Mouse (Mus musculus) liver, adult 2 months (tissue): ENCODE results near the gene Ndufb10. TPM values are rescaled to one million over a fixed set of nuclear protein-coding genes. Genes with fewer than 3 reads are reported as not detected.

Source experiments
- DNase-seq: peaks from one replicate; pipeline ENCODE4 v3.0.0-alpha.2; 2011; ENCODE audit warnings: low read depth, low spot score; ENCODE audit errors: extremely low read depth
- H3K27ac ChIP-seq: fragments of 200-500 bp; replicated peaks from 2 replicates; pipeline ENCODE4 v1.5.1; 2012; ENCODE audit warnings: low read depth, mild to moderate bottlenecking, control low read depth, inconsistent platforms, low read length; ENCODE audit not compliant: insufficient read depth
- H3K27me3 ChIP-seq: fragments of 200-500 bp; 2 replicates; pipeline ENCODE4 v1.6.1; 2012; ENCODE audit warnings: mild to moderate bottlenecking, moderate library complexity, low read length, inconsistent platforms; ENCODE audit not compliant: control insufficient read depth, insufficient read depth
- H3K36me3 ChIP-seq: fragments of 200-500 bp; 2 replicates; pipeline ENCODE4 v1.6.1; 2012; ENCODE audit warnings: low read length, inconsistent platforms; ENCODE audit not compliant: control insufficient read depth, insufficient read depth
- H3K4me1 ChIP-seq: fragments of 200-500 bp; 2 replicates; pipeline ENCODE4 v1.6.1; 2011; ENCODE audit warnings: low read length; ENCODE audit not compliant: control insufficient read depth, insufficient read depth
- H3K4me3 ChIP-seq: fragments of 200-500 bp; 2 replicates; pipeline ENCODE4 v1.5.1; 2011; ENCODE audit warnings: low read depth, mild to moderate bottlenecking, control low read depth, low read length, moderate library complexity; ENCODE audit not compliant: insufficient read depth
- H3K79me2 ChIP-seq: fragments of 200-500 bp; 2 replicates; pipeline ENCODE4 v1.6.1; 2012; ENCODE audit warnings: inconsistent platforms, mild to moderate bottlenecking, low read length, moderate library complexity; ENCODE audit not compliant: control insufficient read depth, insufficient read depth
- H3K9ac ChIP-seq: fragments of 200-500 bp; 2 replicates; pipeline ENCODE4 v1.6.1; 2012; ENCODE audit warnings: low read depth, mild to moderate bottlenecking, control low read depth, inconsistent platforms, low read length
- CTCF ChIP-seq: fragments of 200-500 bp; IDR thresholded peaks from 2 replicates; pipeline ENCODE4 v1.5.1; 2011; ENCODE audit warnings: low read depth, low read length, control low read depth
- POLR2A ChIP-seq: fragments of 200-500 bp; IDR thresholded peaks from 2 replicates; pipeline ENCODE4 v1.6.1; 2011; ENCODE audit warnings: low read length, control low read depth; ENCODE audit not compliant: insufficient read depth; ENCODE audit errors: extremely low read depth
- WGBS: fragments of 180-500 bp; shearing (Covaris S2); methylation state at CpG from one replicate; pipeline ENCODE4 v1.1.7; 2018; 5-methylcytosine and 5-hydroxymethylcytosine counted together
- polyA plus RNA-seq: library from polyadenylated mRNA; depleted of rRNA; stranded (reverse); fragments of >200 nt; gene quantifications from 2 replicates; pipeline ENCODE4 v1.2.3, GENCODE M21; 2012
- total RNA-seq: library from RNA; depleted of rRNA; stranded (reverse); fragments of >200 nt; gene quantifications from 2 replicates; pipeline ENCODE4 v1.2.3, GENCODE M21; 2014

Ndufb10 gene
- total and polyA plus RNA-seq, 2 experiments: 290 to 300 TPM

GRCm38 (mm10) chr17:24687599-24687998 is 36.7 kb downstream of the Ndufb10 start:
- DNase-seq: no peak
- 27% methylated on average over 23 of the region's 23 CpGs for WGBS
- Histone ChIP-seq H3K36me3 (no peaks in the 10 kb centered on the region), H3K4me3 (peak overlapping the region; percentile 59; the same call in 1 of the 2 replicates), H3K27me3 (peaks cover 6% of the 10 kb centered on the region), H3K27ac (no peak overlapping the region), H3K9ac (peak overlapping the region; percentile 13; the same call in 1 of the 2 replicates), H3K4me1 (peaks cover 6% of the 10 kb centered on the region; the same call in 1 of the 2 replicates), H3K79me2 (no peaks in the 10 kb centered on the region)
- TF ChIP-seq CTCF (no peak), POLR2A (no peak)

GRCm38 (mm10) chr17:24687146-24687595 is 37.1 kb downstream of the Ndufb10 start:
- DNase-seq: peak; percentile 38
- Histone ChIP-seq H3K79me2 (no peaks in the 10 kb centered on the region), H3K36me3 (no peaks in the 10 kb centered on the region), H3K27ac (no peak overlapping the region), H3K27me3 (peaks cover 6% of the 10 kb centered on the region), H3K4me3 (peak overlapping the region; percentile 59), H3K9ac (peak overlapping the region; percentile 13), H3K4me1 (peaks cover 6% of the 10 kb centered on the region; the same call in 1 of the 2 replicates)
- WGBS: 5% methylated on average over 25 of the region's 25 CpGs
- TF ChIP-seq POLR2A (no peak), CTCF (no peak)

- H3K4me3 ChIP-seq: no peak overlapping the region
- WGBS: 49% methylated on average over 16 of the region's 16 CpGs
- peak; percentile 56 for DNase-seq
- no peak overlapping the region for H3K9ac ChIP-seq
- H3K27ac ChIP-seq: no peak overlapping the region
- no peak for TF ChIP-seq CTCF
- TF ChIP-seq POLR2A: no peak
- H3K79me2 ChIP-seq: no peaks in the 10 kb centered on the region
- H3K4me1 ChIP-seq: peaks cover 6% of the 10 kb centered on the region; the same call in 1 of the 2 replicates
- peaks cover 6% of the 10 kb centered on the region for H3K27me3 ChIP-seq
- peaks cover 3% of the 10 kb centered on the region; the same call in 1 of the 2 replicates for H3K36me3 ChIP-seq
Measured at GRCm38 (mm10) chr17:24686514-24686913, 37.8 kb downstream of the Ndufb10 start.

- Histone ChIP-seq H3K4me1 (no peaks in the 10 kb centered on the region), H3K9ac (no peak overlapping the region), H3K79me2 (peaks cover 24% of the 10 kb centered on the region; the same call in 1 of the 2 replicates), H3K36me3 (peaks cover 29% of the 10 kb centered on the region; the same call in 1 of the 2 replicates), H3K4me3 (no peak overlapping the region), H3K27me3 (no peaks in the 10 kb centered on the region), H3K27ac (no peak overlapping the region)
- WGBS: 96% methylated on average over 24 of the region's 24 CpGs
- DNase-seq: no peak
- TF ChIP-seq POLR2A: no peak
- TF ChIP-seq CTCF: no peak
Measured at GRCm38 (mm10) chr17:24677500-24678080, 46.7 kb downstream of the Ndufb10 start.

- no peak overlapping the region for H3K4me3 ChIP-seq
- DNase-seq: no peak
- H3K9ac ChIP-seq: no peak overlapping the region
- TF ChIP-seq CTCF: no peak
- TF ChIP-seq POLR2A: no peak
- peaks cover 27% of the 10 kb centered on the region; the same call in 1 of the 2 replicates for H3K36me3 ChIP-seq
- peaks cover 3% of the 10 kb centered on the region for H3K4me1 ChIP-seq
- 95% methylated on average over 5 of the region's 5 CpGs for WGBS
- H3K27ac ChIP-seq: no peak overlapping the region
- H3K79me2 ChIP-seq: peaks cover 24% of the 10 kb centered on the region; the same call in 1 of the 2 replicates
- no peaks in the 10 kb centered on the region for H3K27me3 ChIP-seq
Measured at GRCm38 (mm10) chr17:24676877-24677276, 47.4 kb downstream of the Ndufb10 start.

- WGBS: 69% methylated on average over 2 of the region's 2 CpGs
Measured at GRCm38 (mm10) chr17:24676187-24676586, 48.1 kb downstream of the Ndufb10 start.

More at GRCm38 (mm10) chr17:24676187-24676586, 48.1 kb downstream of the Ndufb10 start:
- Histone ChIP-seq H3K36me3 (peaks cover 23% of the 10 kb centered on the region; the same call in 1 of the 2 replicates), H3K27ac (no peak overlapping the region), H3K4me3 (no peak overlapping the region), H3K27me3 (no peaks in the 10 kb centered on the region), H3K79me2 (peaks cover 29% of the 10 kb centered on the region; the same call in 1 of the 2 replicates), H3K4me1 (peaks cover 9% of the 10 kb centered on the region), H3K9ac (no peak overlapping the region)
- no peak for TF ChIP-seq POLR2A
- TF ChIP-seq CTCF: peak; percentile 63
- DNase-seq: peak; percentile 26
